Comparison of ENCODE assay signal across 19 mouse cellular contexts in the genomic region with DNA sequence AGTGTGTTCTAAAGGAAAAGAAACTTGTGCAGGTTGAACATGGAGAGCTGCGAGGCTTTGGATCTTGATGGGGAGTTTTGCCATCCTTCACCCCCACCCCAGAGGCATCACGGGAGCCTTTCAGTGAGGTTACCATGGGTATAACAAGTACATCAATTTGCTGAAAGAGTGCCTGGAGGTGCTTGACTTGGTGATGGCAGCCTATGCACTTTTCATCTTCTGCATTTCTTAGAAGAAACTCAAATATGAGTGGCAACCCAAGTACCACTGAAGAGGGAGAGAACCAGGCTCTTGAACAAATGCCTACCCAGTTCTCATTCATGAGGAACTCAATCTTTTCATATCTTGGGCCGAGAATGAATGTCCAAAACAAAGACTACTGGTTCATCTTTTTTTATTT.
"Had no signal": no experiment of that assay in that cellular context is flagged by ENCODE, and none has a peak within 500 bp of the region (broad histone marks: within the 10 kb centered on the region; RNA-seq: fewer than 3 reads in every experiment).

No protein-coding gene starts in this region.

- H3K9me3 ChIP-seq: liver, embryonic 12.5 days; neural tube, embryonic 13.5 days; neural tube, embryonic 15.5 days had no signal

- H3K4me1 ChIP-seq: liver, embryonic 12.5 days; megakaryocyte, embryonic 14.5 days had no signal

- DNase-seq: midbrain, embryonic 14.5 days; retina, postnatal 1 day; right cerebral cortex, adult 18-20 months; right cerebral cortex, postnatal 25 days; right cerebral cortex, postnatal 4 days; spleen, adult 18-20 months; thymus, adult 18-20 months; thymus, postnatal 14 days; thymus, postnatal 36 days had no signal

- H3K4me3 ChIP-seq: liver, embryonic 12.5 days; megakaryocyte, embryonic 14.5 days; myocyte; neural tube, embryonic 13.5 days; neural tube, embryonic 15.5 days had no signal

- H3K4me2 ChIP-seq: liver, embryonic 12.5 days; lung, embryonic 14.5 days; midbrain, embryonic 11.5 days; neural tube, embryonic 13.5 days; neural tube, embryonic 15.5 days had no signal

- H3K9ac ChIP-seq: liver, embryonic 12.5 days; liver, embryonic 14.5 days; lung, embryonic 14.5 days; neural tube, embryonic 13.5 days; neural tube, embryonic 15.5 days had no signal

- H3K27me3 ChIP-seq: liver, embryonic 12.5 days; megakaryocyte, embryonic 14.5 days; neural tube, embryonic 13.5 days; neural tube, embryonic 15.5 days had no signal

- H3K27ac ChIP-seq: liver, embryonic 12.5 days; liver, embryonic 14.5 days; macrophage; neural tube, embryonic 13.5 days; neural tube, embryonic 15.5 days had no signal

- H3K36me3 ChIP-seq: liver, embryonic 12.5 days; neural tube, embryonic 13.5 days; neural tube, embryonic 15.5 days had no signal

- ATAC-seq: liver, embryonic 12.5 days; midbrain, embryonic 16.5 days had no signal
